Mouse (Mus musculus) spleen, postnatal 14 days (tissue): Measurements from ENCODE around the gene Itgav.

ENCODE experiments used
- DNase-seq, 2 experiments: peaks; one replicate each; pipeline ENCODE4 v3.0.0; 2021 to 2022; ENCODE audit warnings: low spot score in 2 of 2

Gene Itgav

GRCm38 (mm10) chr2:83723921-83724826, at the start of gene Itgav:
Gene Itgav (plus strand): TSS chr2:83724397.
- peak; percentile 80 to 87 for DNase-seq

GRCm38 (mm10) chr2:83674421-83674820, 49.8 kb upstream of the Itgav start:
- DNase-seq, result no peak

DNA sequence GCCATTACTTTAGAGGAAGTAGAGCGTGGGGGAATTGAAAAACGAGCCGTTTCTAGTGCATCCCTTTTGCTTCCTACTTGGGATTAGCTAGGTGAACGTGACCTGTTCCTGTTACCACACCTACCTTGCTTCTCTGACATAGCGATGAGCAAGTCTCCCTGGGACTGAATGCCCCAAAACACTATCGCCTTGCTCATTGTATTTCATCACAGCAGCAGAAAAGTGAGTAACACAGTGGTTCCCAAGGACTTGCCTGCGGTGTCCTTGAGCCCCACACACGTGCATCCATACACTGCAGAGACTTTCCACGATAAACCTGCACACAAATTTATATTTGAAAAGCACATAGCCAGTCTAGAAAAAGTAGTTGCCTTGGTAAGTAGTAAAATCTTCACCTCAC, 49.3 kb upstream of the Itgav start:
- DNase-seq, result no peak

DNA sequence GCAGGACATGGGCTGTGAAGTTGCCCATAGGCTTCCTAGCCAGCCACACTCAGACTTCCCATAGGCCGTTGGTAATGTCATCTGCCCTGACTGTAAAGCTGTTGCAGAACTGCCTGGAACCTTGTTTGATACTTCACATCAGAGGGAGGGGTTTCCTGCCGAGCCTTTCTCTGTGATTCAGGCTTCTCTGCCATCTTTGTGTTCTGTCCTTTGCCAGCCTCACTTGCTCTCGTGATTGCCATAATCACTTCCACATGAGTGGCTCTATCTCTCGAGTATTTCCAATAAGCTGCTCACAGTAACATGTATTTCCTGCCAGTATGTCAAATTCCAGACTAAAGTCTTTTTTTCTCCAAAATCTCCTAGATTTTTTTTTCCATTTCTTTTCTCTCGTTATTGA, 48.5 kb upstream of the Itgav start:
- no peak for DNase-seq

DNA sequence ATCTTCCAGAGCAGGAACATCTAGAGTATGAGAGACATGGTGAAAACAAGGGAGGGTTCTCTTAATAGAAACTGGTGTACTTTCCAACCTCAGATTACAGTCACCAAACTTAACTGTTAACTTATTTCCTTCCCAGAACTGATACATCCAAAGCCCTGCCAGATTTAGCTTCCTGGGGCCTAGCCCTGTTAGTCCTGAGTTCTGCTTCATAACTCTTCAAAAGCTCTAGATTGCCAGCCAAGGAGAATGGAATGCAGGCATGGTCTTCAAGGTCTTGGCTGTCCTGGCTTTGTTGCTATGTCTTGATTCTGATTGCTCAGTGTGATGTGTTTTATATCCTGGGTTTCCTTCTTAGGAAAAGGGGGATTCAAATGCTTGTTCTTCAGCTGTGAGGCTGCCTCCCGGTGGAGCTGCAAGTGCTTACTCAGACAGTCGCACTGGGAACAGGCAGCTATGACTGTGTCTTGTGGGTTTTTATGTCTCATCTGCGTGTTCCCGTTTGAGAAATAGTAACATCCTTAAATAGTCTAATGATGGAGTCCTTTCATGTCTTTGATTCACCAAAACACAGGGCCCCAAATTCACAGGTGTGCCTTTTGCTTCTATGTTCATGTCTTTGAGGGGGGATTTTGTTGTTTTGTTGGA, 47.8 kb upstream of the Itgav start:
- DNase-seq, result no peak

DNA sequence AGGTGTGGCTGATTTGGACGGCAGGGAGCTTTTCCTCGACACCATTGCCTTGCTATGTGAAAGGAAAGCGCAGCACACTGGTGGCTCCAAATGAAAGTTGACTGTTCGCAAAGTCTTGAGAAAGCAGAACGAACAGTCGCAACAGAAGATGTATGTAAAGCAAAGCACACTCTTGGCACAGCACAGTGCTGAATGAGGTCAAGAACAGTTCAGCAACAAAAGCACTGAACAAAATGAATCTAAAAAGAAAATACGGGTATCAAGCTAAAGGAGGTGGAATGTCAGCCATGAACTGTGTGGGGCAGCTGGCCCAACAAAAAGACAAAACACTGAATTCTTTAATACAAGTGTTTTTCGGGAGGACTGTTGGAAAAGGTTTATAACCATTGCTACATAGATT, 42.9 kb upstream of the Itgav start:
- no peak for DNase-seq

DNA sequence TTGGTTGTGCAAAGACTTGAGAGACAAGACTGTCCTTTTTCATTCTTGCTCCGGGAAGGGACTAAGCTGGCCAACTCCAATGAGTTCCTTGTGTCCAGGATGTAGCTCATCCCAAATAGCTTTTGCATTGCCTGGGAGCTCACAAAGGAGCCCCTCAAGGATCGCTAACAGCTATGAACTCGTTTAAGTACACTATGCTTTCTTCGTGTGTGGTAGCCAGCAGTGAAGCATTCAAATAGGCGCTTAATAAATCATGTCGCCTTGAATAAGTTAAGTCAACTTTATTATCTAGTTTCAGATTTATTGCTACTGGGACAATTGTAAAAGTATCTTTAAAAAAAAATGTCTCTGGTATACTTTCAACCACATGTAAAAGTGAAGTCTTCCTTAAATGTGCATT, 42.4 kb upstream of the Itgav start:
- DNase-seq, result no peak

GRCm38 (mm10) chr2:83682282-83682681, 41.9 kb upstream of the Itgav start:
- no peak for DNase-seq

DNA sequence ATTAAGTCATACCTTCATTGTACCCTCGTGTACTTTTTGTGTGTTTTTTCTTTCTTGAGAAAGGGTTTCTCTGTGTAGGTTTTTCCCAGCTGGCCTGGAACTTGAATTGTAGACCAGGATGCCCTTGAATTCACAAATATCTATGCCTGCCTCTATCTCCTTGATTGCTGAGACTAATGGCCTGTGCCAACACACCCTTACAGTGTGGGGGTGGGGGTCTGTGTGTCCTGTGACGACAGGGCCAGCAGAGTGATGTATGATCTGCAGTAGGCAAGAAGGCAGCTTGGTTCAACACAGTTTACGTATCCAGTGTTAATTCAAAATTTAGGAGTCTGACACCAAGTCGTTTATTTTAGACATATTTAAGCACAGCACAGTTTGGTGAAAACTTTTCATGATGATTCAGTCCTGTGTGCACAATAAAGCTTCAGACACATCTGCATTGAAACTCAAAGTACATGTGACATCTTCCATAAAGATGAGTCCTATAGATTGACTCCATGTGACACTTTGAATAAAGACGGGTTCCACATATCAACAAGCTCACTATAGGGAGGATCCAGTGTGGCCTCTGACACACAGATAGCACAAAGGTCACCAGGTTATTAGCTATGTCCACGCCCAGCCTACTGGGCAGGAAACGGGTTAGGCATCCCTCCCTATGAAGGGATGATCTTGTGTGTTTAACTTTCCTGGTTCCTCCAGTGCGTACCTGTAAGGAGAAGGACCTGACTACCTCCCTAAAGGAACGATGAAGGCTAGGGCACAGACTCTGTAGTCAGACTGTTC, 40.3 kb upstream of the Itgav start:
- no peak for DNase-seq

- no peak for DNase-seq
Measured at GRCm38 (mm10) chr2:83684691-83685090, 39.5 kb upstream of the Itgav start.

GRCm38 (mm10) chr2:83690372-83690771, 33.8 kb upstream of the Itgav start:
- DNase-seq, result no peak

- DNase-seq, result no peak
Measured at GRCm38 (mm10) chr2:83692651-83693545, 31.3 kb upstream of the Itgav start.

DNA sequence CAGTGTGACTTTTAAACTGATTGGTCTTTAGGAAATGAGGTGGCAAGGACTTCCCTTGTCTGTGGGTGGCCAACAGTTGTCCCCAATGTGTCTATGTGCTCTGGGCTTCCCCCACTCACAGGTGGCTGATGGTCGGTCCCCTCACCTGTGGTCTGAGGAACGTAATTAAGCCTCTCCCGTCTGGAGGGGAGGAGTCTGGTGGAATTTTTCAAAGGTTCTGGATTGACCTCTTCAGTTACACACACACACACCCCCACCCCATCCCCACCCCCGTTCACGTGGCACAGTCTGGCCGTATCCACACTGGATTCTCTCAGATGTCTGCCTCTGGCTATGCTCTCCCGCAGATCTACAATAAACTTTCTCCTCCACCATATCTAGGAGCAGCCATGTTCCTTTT, 30.1 kb upstream of the Itgav start:
- DNase-seq, result no peak

DNA sequence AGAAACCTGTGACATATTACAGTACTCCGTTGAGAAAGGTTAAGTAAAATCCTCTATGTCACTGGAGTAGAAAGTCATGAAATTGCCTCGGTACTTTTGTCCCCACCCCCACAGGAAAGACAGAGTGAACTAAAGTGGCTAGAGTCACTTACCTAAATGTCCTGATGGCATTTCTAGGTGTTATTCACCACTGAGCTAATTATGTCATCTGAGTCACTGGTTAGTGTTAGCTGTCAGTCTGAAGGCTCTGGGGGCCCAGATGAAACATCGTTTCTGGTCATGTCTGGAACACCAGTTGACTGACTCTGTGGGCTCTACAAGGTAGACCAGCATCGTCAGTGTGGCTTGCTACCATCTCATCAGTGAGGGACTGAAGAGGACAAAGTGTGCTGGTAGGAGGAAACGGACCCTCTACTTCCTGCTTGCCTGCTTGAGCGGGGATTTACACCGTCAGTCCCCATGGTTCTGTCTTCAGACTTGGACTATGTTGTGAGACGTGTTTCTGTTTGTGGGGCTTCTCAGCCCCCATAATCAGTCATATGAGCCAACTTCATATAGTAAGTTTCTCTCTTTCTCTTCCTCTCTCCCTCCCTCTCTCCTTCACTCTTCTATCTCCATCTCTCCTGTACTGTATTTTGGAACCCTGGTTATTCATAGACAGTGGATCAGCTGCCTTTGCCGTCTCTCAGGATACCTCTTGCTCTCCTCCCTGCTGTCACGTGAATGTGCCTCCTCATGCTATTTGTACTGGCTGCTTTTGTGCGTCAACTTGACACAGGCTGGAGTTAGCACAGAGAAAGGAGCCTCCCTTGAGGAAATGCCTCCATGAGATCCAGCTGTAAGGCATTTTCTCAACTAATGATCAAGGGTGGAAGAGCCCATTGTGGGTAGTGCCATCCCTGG, 28.6 kb upstream of the Itgav start:
- no peak for DNase-seq

- no peak for DNase-seq
Measured at GRCm38 (mm10) chr2:83698484-83698883, 25.7 kb upstream of the Itgav start.

GRCm38 (mm10) chr2:83699324-83699723, 24.9 kb upstream of the Itgav start:
- DNase-seq, result no peak

DNA sequence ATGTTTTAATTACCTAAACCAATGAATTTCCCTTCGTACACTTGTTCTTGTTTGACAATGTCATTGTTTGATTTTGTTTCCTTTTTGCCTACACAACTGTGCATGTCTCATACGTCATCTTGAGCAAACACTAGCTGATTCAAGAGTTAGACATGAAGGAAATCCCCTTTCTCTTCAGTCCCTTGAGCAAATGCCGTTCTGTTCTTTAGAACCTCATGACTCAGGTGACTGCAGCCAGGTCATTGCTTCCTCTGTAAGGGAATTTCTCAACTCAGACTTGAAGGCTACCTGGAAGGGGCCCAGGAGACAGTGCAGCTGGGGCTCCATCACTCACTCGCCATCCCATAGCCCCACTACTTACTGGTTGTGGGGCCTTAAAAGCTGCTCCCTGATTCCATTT, 23.5 kb upstream of the Itgav start:
- no peak for DNase-seq

DNA sequence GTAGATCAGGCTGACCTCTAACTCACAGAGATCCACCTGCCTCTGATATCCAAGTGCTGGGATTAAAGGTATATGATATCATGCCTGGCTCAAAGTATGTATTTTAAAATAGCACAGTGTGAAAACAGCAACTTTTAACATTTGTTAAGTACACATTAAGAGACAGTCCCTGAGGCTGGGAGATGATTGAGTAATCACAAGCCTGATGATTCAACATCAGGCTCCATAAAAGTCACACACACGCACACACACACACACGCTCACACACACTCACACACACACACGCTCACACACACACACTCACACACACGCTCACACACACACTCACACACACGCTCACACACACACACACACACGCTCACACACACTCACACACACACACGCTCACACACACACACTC, 21.8 kb upstream of the Itgav start:
- DNase-seq, result no peak

GRCm38 (mm10) chr2:83705580-83706158, 18.5 kb upstream of the Itgav start:
- DNase-seq, result no peak
